ENCODE assay signal across 9 mouse cellular contexts in genomic region chr9:21792644-21793043, GRCm38 (mm10). TPM values are rescaled to one million over a fixed set of nuclear protein-coding genes. Genes with fewer than 3 reads are reported as not detected.
DNase-seq lines count a peak whose midpoint lies in the region; ATAC-seq and TF ChIP-seq lines count a peak whose summit lies in the region.
"Had no signal": no experiment of that assay in that cellular context is flagged by ENCODE, and none has a peak within 500 bp of the region (broad histone marks: within the 10 kb centered on the region; RNA-seq: fewer than 3 reads in every experiment).

No protein-coding gene starts in this region.

- no peaks in the 10 kb centered on the region for H3K36me3 ChIP-seq in testis, adult 2 months (ENCODE audit: control insufficient read depth, insufficient read depth, low read length)
- peaks cover 25% of the 10 kb centered on the region for H3K36me3 ChIP-seq in heart, embryonic 16.5 days (ENCODE audit: control insufficient read depth, insufficient read depth)

- TF ChIP-seq POLR2A in testis, adult 2 months (IDR thresholded peaks at IDR 0.05; ENCODE audit: control insufficient read depth, low read depth, low read length): no peak
- no peak for TF ChIP-seq POLR2A in embryonic fibroblast, embryonic 13.5 days (IDR thresholded peaks at IDR 0.05; ENCODE audit: low read depth, low read length)

- H3K4me1 ChIP-seq in testis, adult 2 months (ENCODE audit: control insufficient read depth, insufficient read depth, low read length): peaks cover 2% of the 10 kb centered on the region
- peaks cover 8% of the 10 kb centered on the region; the same call in 1 of the 2 replicates for H3K4me1 ChIP-seq in embryonic fibroblast, embryonic 13.5 days (ENCODE audit: control insufficient read depth, insufficient read depth, low read length)
- peaks cover 59% of the 10 kb centered on the region for H3K4me1 ChIP-seq in heart, embryonic 16.5 days (ENCODE audit: control insufficient read depth, insufficient read depth, low read length)

- no peaks in the 10 kb centered on the region for H3K9me3 ChIP-seq in heart, embryonic 16.5 days (replicated peaks; ENCODE audit: control insufficient read depth, low read length)
- H3K9me3 ChIP-seq: liver, embryonic 13.5 days had no signal

- WGBS in heart, embryonic 16.5 days: 17% methylated on average over 8 of the region's 8 CpGs

- H3K4me2 ChIP-seq in heart, embryonic 16.5 days (ENCODE audit: low read depth, low read length): peak overlapping the region; percentile 45
- H3K4me2 ChIP-seq: liver, embryonic 13.5 days had no signal

- H3K4me3 ChIP-seq in testis, adult 2 months (ENCODE audit: control insufficient read depth, low read depth, low read length): no peak overlapping the region
- H3K4me3 ChIP-seq in embryonic fibroblast, embryonic 13.5 days (ENCODE audit: insufficient read depth, low read length): no peak overlapping the region
- 0 out of 2 replicates have a peak overlapping the region, but pooled peaks have one; percentile 2 for H3K4me3 ChIP-seq in heart, embryonic 16.5 days (ENCODE audit: low read length)
- H3K4me3 ChIP-seq: liver, embryonic 13.5 days had no signal

- no peak for DNase-seq in testis, postnatal 14 days (ENCODE audit: low spot score)
- DNase-seq in layer of hippocampus, adult 9-11 months: peak; percentile 88
- peak; percentile 77 to 91 for DNase-seq in lung, postnatal 4 days
- DNase-seq in telencephalon, adult 2 months (ENCODE audit: low read depth, low spot score): peak; percentile 40
- DNase-seq in thymus, adult 18-20 months: no peak
- DNase-seq: liver, embryonic 13.5 days had no signal

- no peak for TF ChIP-seq CTCF in testis, adult 2 months (IDR thresholded peaks at IDR 0.05; ENCODE audit: control insufficient read depth, insufficient read depth, insufficient replicate concordance, low read depth, low read length)
- no peak for TF ChIP-seq CTCF in embryonic fibroblast, embryonic 13.5 days (IDR thresholded peaks at IDR 0.05; ENCODE audit: borderline replicate concordance, insufficient read depth, low read length)

- H3K27ac ChIP-seq in testis, adult 2 months (ENCODE audit: control insufficient read depth, insufficient read depth, low read depth, low read length): peak overlapping the region; percentile 9
- peak overlapping the region; percentile 55 for H3K27ac ChIP-seq in embryonic fibroblast, embryonic 13.5 days (ENCODE audit: insufficient read depth, low read length)
- peak overlapping the region; percentile 87 for H3K27ac ChIP-seq in heart, embryonic 16.5 days (ENCODE audit: low read length)
- H3K27ac ChIP-seq: liver, embryonic 13.5 days had no signal

- H3K27me3 ChIP-seq in testis, adult 2 months (ENCODE audit: control insufficient read depth, insufficient read depth, low read length): no peaks in the 10 kb centered on the region
- no peaks in the 10 kb centered on the region for H3K27me3 ChIP-seq in heart, embryonic 16.5 days (ENCODE audit: control insufficient read depth, insufficient read depth, low read length)

- H3K9ac ChIP-seq in heart, embryonic 16.5 days (ENCODE audit: low read length): peak overlapping the region; percentile 38; the same call in 1 of the 2 replicates
- H3K9ac ChIP-seq: liver, embryonic 13.5 days had no signal

- no peak for ATAC-seq in heart, embryonic 16.5 days (replicated peaks; ENCODE audit: extremely low read depth, insufficient read depth, low FRiP score)

RNA-seq across cellular contexts. Expression of gene Kank2, which starts 5.9 kb away (rescaled TPM):
- polyA plus RNA-seq in testis, adult 2 months (2012; rRNA removed): 6.7 and 6.9 TPM in 2 replicates
- 59.7 and 75.7 TPM in 2 replicates for polyA plus RNA-seq in embryonic fibroblast, embryonic 13.5 days (2011; ENCODE audit: insufficient read length, low read depth, missing spikeins)
- 16.6 and 21.8 TPM in 2 replicates for polyA plus RNA-seq in heart, embryonic 16.5 days (2015; fragmentation: Nextera tagmentation; extraction: Ambion mirVana)

RNA-seq across cellular contexts. Expression of gene Spc24, which starts 32.5 kb away (rescaled TPM):
- 16.5 and 17.1 TPM in 2 replicates for polyA plus RNA-seq in testis, adult 2 months (2012; rRNA removed)
- polyA plus RNA-seq in embryonic fibroblast, embryonic 13.5 days (2011; ENCODE audit: insufficient read length, low read depth, missing spikeins): 14.2 and 21.2 TPM in 2 replicates
- 91.4 and 93.2 TPM in 2 replicates for polyA plus RNA-seq in heart, embryonic 16.5 days (2015; fragmentation: Nextera tagmentation; extraction: Ambion mirVana)

RNA-seq across cellular contexts. Expression of gene Angptl8, which starts 42.7 kb away (rescaled TPM):
- not detected in 2 replicates for polyA plus RNA-seq in testis, adult 2 months (2012; rRNA removed)
- not detected in 2 replicates for polyA plus RNA-seq in embryonic fibroblast, embryonic 13.5 days (2011; ENCODE audit: insufficient read length, low read depth, missing spikeins)
- polyA plus RNA-seq in heart, embryonic 16.5 days (2015; fragmentation: Nextera tagmentation; extraction: Ambion mirVana): 1.7 and 2.4 TPM in 2 replicates

RNA-seq across cellular contexts. Expression of gene Dock6, which starts 59.8 kb away (rescaled TPM):
- polyA plus RNA-seq in testis, adult 2 months (2012; rRNA removed): 41.5 and 46.0 TPM in 2 replicates
- 15.9 and 18.6 TPM in 2 replicates for polyA plus RNA-seq in embryonic fibroblast, embryonic 13.5 days (2011; ENCODE audit: insufficient read length, low read depth, missing spikeins)
- polyA plus RNA-seq in heart, embryonic 16.5 days (2015; fragmentation: Nextera tagmentation; extraction: Ambion mirVana): 45.2 and 46.2 TPM in 2 replicates

Comparison
In these comparisons a context has a peak if more than half of its experiments do, and no peak if none do; other contexts are left out.
1. H3K27ac ChIP-seq: peak in every context shown above with its lines; median percentile 87 in heart, embryonic 16.5 days; 55 in embryonic fibroblast, embryonic 13.5 days; 9 in testis, adult 2 months.
2. DNase-seq: peak in layer of hippocampus, adult 9-11 months (single experiment), lung, postnatal 4 days (2 of 2) and telencephalon, adult 2 months (single experiment); none in testis, postnatal 14 days (single experiment) and thymus, adult 18-20 months (0 of 2).